Mouse (Mus musculus): ENCODE measurements at regions not wholly inside any gene's neighbourhood (a gene's known extent, or its start where the extent isn't known, plus 50 kb on each side); places are given as distances from the start of the nearest gene placed in this dataset.

DNA sequence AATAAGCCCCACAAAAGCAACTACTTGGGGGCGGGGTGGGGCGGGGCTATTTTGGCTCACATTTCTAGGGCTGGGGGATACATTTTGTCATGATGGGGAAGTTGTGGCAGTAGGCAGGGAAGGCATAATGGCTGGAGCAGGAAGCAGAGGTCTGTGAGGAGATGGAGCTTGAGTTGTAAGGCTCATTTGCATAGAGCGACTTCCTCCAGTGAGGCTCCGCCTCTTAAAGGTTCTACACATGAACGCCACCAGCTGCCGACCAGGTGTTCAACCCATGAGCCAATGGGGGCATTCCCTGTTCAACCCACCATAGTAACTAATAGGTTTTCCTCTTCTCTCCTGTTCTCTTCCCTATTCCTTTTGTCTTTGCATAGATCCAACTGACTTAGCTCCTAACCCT lies 302.1 kb upstream of the 4931429L15Rik start:
- TF ChIP-seq CTCF (IDR thresholded peaks at IDR 0.05; ENCODE audit: control insufficient read depth, insufficient read depth, insufficient replicate concordance, low read depth, low read length) (no peak), POLR2A (IDR thresholded peaks at IDR 0.05; ENCODE audit: control insufficient read depth, low read depth, low read length) (no peak; the same call in 1 of the 2 replicates)

Data from testis, adult 2 months (tissue).